Mouse (Mus musculus): Measurements from ENCODE around the gene Rere.

DNA sequence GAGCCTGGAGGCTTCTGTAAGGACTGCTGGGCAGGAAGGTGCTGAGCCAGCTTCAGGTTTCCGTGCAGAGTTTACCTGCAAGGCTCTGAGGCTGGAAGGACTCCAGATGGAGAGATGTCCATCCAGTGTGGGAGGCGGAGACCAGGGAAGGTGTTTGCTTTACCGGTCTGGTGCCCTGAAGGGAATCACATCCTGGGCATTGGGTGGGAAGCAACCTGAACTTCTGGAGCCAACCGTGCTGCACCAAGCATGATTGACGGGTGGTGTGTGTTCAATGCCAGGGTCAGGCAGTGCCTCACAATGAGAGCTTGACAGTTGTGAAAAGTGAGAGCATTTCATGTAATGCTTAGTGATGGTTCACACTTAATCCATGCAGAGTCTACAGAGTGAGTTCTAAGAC is 32.5 kb upstream of the Rere start:
- TF ChIP-seq CTCF (IDR thresholded peaks at IDR 0.05; ENCODE audit: control insufficient read depth, insufficient read depth, low read length) (no peak), POLR2A (IDR thresholded peaks at IDR 0.05; ENCODE audit: borderline replicate concordance, control insufficient read depth, low read depth, low read length) (no peak)

Data from bone marrow, adult 2 months (tissue).